Mouse (Mus musculus): ENCODE data around the gene Cfb. TPM values are rescaled to one million over a fixed set of nuclear protein-coding genes. Genes with fewer than 3 reads are reported as not detected.

The Cfb gene
- total and polyA plus RNA-seq, 3 experiments, result 0.34 to 5.9 TPM; not detected in 1

- Histone ChIP-seq H3K4me2 (ENCODE audit: insufficient read depth, low read depth, poor library complexity, severe bottlenecking) (no peak overlapping the region), H3K4me1 (ENCODE audit: control insufficient read depth in 1 of 2, insufficient read depth in 2 of 2) (peaks cover 11 to 31% of the 10 kb centered on the region in 2 experiments; a peak in 3 of 4 replicates)
Observed at GRCm38 (mm10) chr17:34885615-34886014, 23.3 kb upstream of the Cfb start.

DNA sequence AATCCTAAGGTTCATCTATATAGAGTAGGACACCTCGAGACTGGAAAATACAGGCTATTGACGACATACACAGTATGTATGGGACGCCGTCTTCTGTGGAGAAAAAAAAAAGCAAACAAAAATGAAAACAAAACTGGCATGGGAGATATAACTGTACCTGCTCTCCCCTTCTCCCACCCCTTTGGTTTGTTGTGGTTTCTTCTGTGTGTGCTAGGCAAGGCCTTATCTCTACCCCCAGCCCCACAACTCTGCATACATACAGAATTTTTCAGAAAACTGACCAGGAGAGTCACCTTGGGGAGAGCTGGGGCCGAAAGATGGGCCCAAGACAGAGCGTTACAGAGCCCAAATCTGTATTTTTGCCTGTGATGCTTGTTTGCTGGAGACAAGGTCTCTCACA is 22.4 kb upstream of the Cfb start:
- no peak overlapping the region for H3K27ac ChIP-seq (ENCODE audit: insufficient read depth, low read depth)
- H3K4me2 ChIP-seq (ENCODE audit: insufficient read depth, low read depth, poor library complexity, severe bottlenecking), result no peak overlapping the region
- TF ChIP-seq RCOR1 (conservative IDR thresholded peaks at IDR 0.05; ENCODE audit: low read depth, low read length), result no peak
- TF ChIP-seq NELFE (IDR thresholded peaks at IDR 0.05; ENCODE audit: low read depth, low read length), result no peak
- TF ChIP-seq ETS1 (conservative IDR thresholded peaks at IDR 0.05; ENCODE audit: low read depth, low read length), result no peak
- no peak for TF ChIP-seq RAD21 (IDR thresholded peaks at IDR 0.05; ENCODE audit: low read depth, low read length)
- no peak for TF ChIP-seq MAZ (IDR thresholded peaks at IDR 0.05; ENCODE audit: low read depth, low read length)
- TF ChIP-seq MEF2A (IDR thresholded peaks at IDR 0.05; ENCODE audit: borderline replicate concordance, low read depth, low read length), result no peak
- TF ChIP-seq TCF12 (IDR thresholded peaks at IDR 0.05; ENCODE audit: low read depth, low read length), result no peak
- TF ChIP-seq SIN3A (IDR thresholded peaks at IDR 0.05; ENCODE audit: low read length), result no peak
- TF ChIP-seq ZMIZ1 (IDR thresholded peaks at IDR 0.05; ENCODE audit: low read depth, low read length), result no peak
- in situ Hi-C loops (cut with MboI; ENCODE audit: low pct_ligation_motif_present, low pct_unique_long_range_greater_than_20kb, low sequenced_read_pairs), result no loop called here
- no peaks in the 10 kb centered on the region for H3K79me2 ChIP-seq (replicated peaks; ENCODE audit: control insufficient read depth, extremely low read depth, insufficient read depth, poor library complexity, severe bottlenecking)
- dilution Hi-C loops (cut with MboI; ENCODE audit: extremely low pct_ligation_motif_present, extremely low pct_unique_long_range_greater_than_20kb, low sequenced_read_pairs), result no loop called here
- H3K4me1 ChIP-seq (ENCODE audit: control insufficient read depth in 1 of 2, insufficient read depth in 2 of 2), result peaks cover 14 to 36% of the 10 kb centered on the region in 2 experiments
- no peaks in the 10 kb centered on the region for H3K27me3 ChIP-seq (replicated peaks)
- no peak for DNase-seq (ENCODE audit: extremely low read depth)
- no peak overlapping the region for H3K4me3 ChIP-seq (replicated peaks in 1 of 3; ENCODE audit: low read depth in 2 of 3, low read length in 2 of 3, poor library complexity in 1 of 3)
- H3K36me3 ChIP-seq (replicated peaks in 1 of 2; ENCODE audit: control insufficient read depth in 1 of 2, insufficient read depth in 1 of 2, low read length in 1 of 2), result no peaks in the 10 kb centered on the region
- H3K9ac ChIP-seq (ENCODE audit: insufficient read depth, low read depth), result no peak overlapping the region
- peaks cover 5% of the 10 kb centered on the region for H3K9me3 ChIP-seq (replicated peaks; ENCODE audit: low read length)

More at GRCm38 (mm10) chr17:34885615-34886014, 23.3 kb upstream of the Cfb start:
- Histone ChIP-seq H3K27ac (ENCODE audit: insufficient read depth, low read depth) (no peak overlapping the region), H3K9ac (ENCODE audit: insufficient read depth, low read depth) (no peak overlapping the region), H3K27me3 (replicated peaks) (no peaks in the 10 kb centered on the region), H3K36me3 (replicated peaks in 1 of 2; ENCODE audit: control insufficient read depth in 1 of 2, insufficient read depth in 1 of 2, low read length in 1 of 2) (no peaks in the 10 kb centered on the region), H3K4me3 (replicated peaks in 1 of 3; ENCODE audit: low read depth in 2 of 3, low read length in 2 of 3, poor library complexity in 1 of 3) (no peak overlapping the region), H3K79me2 (replicated peaks; ENCODE audit: control insufficient read depth, extremely low read depth, insufficient read depth, poor library complexity, severe bottlenecking) (no peaks in the 10 kb centered on the region), H3K9me3 (replicated peaks; ENCODE audit: low read length) (peaks cover 5% of the 10 kb centered on the region)
- dilution Hi-C loops (cut with MboI; ENCODE audit: extremely low pct_ligation_motif_present, extremely low pct_unique_long_range_greater_than_20kb, low sequenced_read_pairs), result no loop called here
- in situ Hi-C loops (cut with MboI; ENCODE audit: low pct_ligation_motif_present, low pct_unique_long_range_greater_than_20kb, low sequenced_read_pairs), result no loop called here
- DNase-seq (ENCODE audit: extremely low read depth), result no peak
- TF ChIP-seq TCF12 (IDR thresholded peaks at IDR 0.05; ENCODE audit: low read depth, low read length) (no peak), POLR2A (IDR thresholded peaks at IDR 0.05; ENCODE audit: low read depth, low read length) (no peak), RAD21 (IDR thresholded peaks at IDR 0.05; ENCODE audit: low read depth, low read length) (no peak), MAX (IDR thresholded peaks at IDR 0.05; ENCODE audit: low read length) (no peak), USF2 (conservative IDR thresholded peaks at IDR 0.05; ENCODE audit: low read depth, low read length) (no peak), BHLHE40 (IDR thresholded peaks at IDR 0.05; ENCODE audit: low read depth, low read length) (no peak), GABPA (IDR thresholded peaks at IDR 0.05; ENCODE audit: insufficient replicate concordance, low read depth, low read length) (no peak), MEF2A (IDR thresholded peaks at IDR 0.05; ENCODE audit: borderline replicate concordance, low read depth, low read length) (no peak), E2F4 (IDR thresholded peaks at IDR 0.05; ENCODE audit: insufficient replicate concordance, low read depth, low read length) (no peak)
